Mouse (Mus musculus) left cerebral cortex, adult 11 months (tissue): ENCODE results near the gene Astn1.

Experiments used
- DNase-seq: peaks from one replicate; pipeline ENCODE4 v3.0.0; 2022; ENCODE audit warnings: low spot score

The Astn1 gene

DNA sequence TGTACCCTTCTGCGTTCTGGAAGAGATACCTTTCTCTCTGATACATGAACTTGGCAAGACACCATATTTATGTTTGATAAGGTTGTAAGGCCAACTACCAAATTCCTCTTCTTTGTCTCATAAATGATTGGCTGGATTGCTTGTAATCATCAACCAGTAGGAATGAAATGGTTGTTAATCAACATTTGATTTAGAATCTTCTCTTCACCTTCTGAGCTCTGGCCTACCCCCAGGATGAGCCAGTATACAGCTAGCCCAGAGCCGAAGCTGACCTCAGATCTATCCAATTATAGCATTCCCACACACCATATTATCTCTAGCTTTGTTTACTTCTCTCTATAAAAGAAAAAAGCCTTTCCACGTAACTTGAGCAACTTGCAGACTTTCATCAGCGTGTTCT lies 270.9 kb downstream of the Astn1 start:
- DNase-seq = no peak

DNA sequence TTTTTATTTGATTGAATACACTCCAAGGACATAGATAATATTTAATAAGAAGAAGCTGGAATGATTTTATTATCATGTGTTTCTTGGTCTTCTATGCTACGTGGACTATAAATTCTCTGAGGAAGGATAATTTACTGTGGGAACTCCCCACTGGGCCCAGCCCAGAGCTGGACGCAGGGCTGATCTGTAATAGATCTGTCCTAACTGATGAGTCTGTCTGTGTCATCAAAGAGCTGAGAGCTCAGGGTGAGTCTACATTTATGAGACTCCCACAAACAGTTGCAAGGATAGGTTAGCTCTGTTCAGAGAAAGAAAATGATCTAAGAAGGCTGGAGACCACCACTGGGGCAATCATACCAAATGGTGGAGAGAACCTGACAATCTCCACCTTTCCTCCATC lies 271.4 kb downstream of the Astn1 start:
- DNase-seq = no peak

DNA sequence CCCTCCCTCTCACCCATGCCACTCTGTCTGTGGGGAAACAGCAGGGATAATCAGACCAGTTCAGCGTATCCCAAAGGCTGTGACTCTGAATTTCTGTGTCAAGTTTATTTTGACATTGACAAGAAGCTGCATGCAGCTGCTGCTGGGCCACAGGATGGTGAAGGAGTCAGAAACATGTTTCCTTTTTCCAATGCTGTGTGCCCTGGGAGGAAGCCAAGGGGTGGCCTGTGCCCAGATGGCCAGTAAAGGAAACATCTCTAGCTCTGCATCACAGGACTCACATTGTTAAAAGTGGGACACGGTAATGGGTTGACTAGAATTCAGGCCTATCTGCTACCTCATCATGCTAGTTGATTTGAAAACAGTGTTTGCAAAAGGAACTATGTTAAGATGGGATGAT lies 279.2 kb downstream of the Astn1 start:
- no peak for DNase-seq

DNA sequence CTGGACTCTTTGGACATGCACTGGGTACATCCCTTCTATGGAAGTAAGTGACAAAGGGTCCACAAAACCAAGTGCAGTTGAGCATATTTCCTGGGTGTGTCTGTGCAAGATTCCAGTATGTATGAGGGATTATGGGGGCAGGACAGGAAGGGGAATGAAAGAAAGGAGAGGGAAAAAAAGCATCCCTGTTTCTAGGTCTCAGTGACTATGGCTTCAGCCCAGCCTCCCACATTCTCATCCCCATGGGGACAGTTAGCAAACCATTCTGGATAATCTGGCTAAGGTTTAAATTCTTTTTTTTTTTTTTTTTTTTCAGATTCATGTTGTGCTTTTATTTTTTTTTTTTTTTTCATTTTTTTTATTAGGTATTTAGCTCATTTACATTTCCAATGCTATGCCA lies 280.2 kb downstream of the Astn1 start:
- DNase-seq = no peak

DNA sequence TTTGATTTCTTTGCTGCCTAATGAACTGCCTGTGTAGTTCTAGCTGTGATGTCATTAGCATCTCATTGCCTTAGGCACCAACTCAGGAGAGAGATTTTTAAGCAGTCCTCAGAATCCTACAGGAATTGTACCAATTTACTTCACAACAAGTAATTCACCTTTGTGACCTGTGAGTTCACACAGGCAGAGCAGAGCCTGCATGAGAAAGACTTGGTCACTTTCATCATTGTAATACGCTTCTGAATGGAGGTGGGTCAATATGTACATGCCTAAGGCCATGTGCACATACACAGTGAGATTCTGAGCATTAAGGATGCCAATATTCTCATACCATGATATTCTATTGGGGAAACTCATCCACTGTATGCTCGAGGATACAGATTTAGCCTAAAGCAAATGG lies 290.7 kb downstream of the Astn1 start:
- no peak for DNase-seq

DNA sequence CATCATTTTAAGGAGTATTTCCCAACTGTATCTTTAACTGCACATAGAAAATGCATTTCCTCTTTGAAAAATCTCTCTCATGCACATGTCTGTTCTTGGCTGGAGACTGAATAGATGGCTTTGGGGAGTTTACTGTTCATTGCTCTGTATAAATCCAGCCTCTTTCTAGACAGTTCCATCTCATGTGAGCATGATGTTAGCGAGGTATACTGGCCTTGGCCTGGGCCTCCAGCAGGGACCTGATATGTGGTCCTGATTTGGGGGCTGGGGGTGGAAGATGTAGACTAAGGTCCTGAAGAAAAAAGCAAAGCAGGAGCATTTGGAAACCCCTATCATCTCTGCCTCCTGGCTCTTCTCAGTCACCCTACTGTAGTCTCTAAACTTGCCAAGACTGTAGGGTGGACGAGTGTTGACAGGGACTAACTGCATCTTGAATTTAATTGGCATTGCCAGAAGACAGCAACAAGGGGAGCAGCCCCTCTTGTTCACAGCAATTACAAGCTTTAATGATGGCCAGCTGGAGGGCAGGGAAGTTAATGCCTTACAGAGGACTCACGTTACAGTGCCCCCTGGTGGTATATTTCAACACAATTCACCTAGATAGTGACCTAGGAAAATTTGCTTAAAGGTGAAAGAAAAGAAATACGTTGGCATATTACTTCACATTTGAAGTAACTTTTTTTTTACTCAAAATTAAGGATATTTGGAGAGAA lies 291.9 kb downstream of the Astn1 start:
- peak; percentile 19 for DNase-seq

DNA sequence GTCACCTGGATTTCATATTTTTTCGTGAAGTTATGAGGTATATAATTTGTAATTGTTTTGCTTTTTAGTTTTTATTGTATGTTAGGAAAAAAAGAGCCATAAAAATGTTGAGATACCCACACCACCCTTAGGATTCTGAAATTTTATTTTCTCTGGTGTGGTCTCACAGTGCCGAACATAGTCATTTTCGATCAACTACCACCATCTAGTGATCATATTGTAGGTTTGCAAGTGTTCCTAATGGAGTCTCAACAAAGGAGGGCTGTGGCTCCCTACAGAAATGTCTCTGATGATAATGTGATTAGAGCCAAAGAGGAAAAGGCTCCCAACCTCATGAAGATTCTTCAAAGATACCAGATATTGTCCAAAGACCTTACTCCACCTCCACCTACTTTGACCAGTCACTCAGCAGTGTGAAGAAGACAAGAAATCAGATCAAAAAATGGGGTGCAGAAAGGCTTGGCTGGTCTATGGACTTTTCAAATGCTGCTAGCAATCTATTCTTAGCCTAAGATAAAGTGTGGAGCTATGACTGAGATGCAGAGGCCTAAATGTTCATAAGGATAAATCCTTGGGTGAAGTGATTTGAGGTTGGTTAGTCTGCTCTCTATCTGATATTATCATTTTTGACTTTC lies 292.6 kb downstream of the Astn1 start:
- DNase-seq = no peak

DNA sequence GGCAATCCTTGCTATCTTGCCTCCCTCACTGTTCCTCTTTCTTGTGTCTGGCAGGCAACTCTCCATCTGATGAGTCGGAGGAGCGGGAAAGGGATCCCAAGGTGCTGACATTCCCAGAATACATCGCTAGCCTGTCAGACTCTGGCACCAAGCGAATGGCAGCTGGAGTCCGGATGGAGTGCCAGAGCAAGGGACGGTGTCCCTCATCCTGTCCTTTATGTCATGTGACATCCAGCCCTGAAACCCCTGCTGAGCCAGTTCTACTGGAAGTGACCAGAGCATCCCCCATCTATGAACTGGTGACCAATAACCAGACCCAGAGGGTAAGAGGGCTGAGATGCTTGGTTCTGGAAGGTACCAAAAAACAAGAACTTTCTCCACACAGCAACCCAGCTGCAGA lies 294.9 kb downstream of the Astn1 start:
- DNase-seq = no peak

DNA sequence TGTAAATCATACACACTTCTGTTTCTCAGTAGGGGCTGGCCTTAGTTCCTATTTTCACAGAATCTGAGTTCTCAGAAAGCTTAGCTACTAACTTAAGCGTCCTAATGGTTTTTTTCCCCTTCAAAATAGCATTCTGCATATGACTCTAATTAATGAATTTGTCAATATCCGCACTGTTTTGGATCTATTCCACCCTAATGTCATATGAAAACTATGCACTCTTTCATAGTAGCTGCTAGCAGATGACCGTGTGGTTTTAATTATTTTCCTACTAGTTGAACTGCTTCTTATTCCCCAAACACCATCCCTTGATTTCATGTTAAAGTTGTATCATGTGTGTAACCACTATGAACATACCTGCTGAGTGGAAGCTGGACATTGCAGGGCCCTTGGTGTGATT lies 303.9 kb downstream of the Astn1 start:
- no peak for DNase-seq

DNA sequence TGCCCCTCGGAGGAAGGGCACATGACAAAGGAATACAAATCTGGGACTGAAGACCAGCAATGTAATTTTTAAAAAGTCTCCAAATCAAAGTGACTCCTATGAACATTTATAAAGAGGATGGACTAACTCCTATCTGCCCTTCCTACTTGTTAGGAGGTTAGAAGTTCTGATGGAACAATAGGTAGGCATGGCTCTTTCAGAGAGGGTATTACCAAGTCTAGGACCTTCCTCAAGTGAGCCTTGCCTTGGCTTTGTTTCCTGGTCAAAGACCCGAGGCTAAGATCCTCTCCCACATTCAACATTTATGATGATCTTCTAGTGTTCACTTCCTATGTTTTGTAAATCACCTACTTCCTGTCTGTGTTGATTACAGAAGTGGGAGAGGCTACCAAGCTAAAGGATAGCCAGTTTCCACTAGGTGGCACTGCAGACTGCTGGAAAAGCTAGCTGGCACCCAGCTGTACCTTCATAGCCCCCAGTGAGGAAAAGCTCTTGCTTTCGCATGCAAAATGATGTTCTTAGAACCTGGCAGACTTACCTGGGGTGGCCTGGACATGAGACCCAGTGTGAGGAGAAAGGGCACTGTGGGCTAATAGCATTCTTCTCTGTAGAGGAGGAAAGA lies 308.0 kb downstream of the Astn1 start:
- DNase-seq = peak; percentile 22

DNA sequence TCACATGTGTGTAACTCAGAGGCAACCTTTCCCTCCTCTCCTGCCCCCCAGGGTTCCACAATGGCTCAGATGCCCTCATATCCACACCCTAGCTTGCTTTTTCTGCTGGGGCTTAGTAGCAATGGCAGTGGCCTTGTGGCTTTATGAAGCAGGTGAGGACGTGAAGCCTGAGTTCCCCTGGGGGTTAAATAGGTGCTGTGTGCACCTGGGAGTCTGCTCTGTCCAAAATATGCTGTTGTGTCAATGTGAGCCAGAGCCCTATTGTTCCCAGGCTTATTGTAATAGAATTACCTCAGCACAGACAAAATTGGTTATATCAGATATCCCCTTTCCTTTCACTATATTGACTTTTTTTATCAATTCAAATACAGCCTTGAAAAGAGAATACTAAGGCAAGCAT lies 325.7 kb downstream of the Astn1 start:
- DNase-seq = no peak

DNA sequence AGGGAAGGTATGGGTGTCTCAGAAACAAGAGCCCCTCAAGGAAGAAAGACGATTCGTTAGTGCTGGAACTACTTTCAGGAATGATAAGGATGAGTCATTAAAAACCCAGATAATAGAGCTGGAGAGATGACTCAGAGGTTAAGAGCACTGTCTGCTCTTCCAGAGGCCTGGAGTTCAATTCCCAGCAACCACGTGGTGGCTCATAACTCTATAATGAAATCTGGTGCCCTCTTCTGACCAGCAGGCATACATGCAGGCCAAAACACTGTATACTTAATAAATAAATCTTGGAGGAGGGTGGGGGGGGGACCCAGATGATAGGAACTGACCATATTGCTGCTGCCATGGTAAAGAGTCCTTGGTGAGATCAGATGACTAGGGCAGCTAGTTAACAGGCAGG lies 335.4 kb downstream of the Astn1 start:
- DNase-seq = no peak

DNA sequence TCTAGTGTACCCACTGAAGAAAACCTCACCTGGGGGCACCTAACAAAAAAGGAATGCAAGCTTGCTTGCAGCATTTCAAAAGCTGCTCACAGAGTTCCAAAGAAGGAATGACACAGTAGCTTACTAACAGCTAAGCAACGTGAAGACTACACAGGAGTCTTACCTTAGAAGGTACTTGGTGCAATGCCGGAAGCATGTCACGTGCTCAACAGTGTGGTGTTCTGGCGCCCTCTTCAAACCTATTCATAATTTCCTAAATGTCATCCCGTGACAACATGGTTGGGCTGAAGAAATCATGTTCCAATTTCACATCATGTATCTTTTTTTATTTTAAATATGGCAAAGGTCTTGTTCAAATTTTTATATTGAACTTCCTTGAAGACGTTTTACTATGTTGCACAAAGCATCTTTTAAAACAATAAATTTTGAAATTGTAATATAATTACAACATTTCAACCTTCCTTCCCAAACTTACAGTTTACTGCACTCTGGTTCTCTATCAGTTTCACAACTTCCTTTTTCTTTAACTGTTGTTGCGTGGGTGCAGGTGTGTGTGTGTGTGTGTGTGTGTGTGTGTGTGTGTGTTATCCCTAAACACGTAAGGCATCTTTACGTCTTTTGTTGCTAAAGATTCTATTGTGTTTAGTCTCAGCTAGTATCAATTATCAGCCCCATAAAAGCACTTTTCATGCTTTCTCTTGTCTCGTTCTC lies 335.9 kb downstream of the Astn1 start:
- DNase-seq = no peak

DNA sequence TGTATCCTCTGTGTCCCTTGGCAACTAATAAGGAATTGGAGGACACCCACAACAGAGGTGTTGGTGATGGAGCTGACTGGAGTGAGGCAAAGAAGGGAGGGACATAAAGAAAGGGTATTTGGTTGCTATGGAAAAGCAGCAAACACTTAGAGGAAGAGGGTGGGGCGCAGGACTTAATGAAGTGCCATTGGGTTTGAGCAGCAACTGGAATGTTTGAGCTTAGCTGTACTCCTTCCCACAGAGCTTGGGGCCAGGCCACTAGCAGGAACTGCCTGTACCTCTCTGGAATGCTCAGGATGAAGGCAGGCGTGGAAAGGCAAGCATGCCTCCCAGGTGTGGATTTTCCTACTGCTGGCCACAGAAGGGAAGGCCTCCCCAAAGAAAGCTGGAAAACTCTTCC lies 337.2 kb downstream of the Astn1 start:
- no peak for DNase-seq

DNA sequence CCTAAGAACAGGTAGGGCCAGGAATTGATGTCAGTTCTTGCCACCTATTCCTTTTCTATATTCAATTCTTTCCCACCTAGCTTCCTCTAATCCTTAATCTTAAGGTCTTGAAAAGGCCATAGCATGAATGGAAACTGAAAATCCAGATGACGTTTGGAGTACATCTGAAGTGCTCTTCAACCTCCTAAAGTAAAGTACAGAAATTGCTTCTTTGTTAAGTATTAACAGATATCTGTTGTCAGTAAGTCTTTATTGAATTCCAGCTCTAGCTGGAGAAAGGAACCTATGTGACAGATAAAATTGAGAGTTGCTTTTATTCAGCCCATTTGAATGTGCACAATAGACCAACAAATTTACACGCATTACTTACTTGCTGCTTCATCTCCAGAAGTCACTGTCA lies 338.1 kb downstream of the Astn1 start:
- no peak for DNase-seq

DNA sequence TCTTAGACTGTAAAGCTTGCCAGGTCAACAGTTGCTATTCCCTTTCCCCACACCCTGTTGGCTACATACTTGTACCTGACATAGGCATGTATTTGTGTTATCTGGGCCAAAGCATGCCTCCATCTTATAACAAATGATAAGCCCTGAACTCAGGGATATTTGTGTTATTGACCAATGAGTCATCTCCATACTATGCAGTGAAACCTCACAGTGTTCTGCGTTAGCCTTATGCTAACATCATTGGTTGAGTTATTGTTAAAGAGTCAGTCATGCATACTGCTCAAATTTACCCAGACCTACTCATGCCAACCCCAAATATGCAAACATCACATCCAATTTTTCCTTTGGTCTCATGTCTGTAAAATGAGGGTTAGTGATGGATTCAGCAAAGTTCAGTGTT lies 339.3 kb downstream of the Astn1 start:
- no peak for DNase-seq

DNA sequence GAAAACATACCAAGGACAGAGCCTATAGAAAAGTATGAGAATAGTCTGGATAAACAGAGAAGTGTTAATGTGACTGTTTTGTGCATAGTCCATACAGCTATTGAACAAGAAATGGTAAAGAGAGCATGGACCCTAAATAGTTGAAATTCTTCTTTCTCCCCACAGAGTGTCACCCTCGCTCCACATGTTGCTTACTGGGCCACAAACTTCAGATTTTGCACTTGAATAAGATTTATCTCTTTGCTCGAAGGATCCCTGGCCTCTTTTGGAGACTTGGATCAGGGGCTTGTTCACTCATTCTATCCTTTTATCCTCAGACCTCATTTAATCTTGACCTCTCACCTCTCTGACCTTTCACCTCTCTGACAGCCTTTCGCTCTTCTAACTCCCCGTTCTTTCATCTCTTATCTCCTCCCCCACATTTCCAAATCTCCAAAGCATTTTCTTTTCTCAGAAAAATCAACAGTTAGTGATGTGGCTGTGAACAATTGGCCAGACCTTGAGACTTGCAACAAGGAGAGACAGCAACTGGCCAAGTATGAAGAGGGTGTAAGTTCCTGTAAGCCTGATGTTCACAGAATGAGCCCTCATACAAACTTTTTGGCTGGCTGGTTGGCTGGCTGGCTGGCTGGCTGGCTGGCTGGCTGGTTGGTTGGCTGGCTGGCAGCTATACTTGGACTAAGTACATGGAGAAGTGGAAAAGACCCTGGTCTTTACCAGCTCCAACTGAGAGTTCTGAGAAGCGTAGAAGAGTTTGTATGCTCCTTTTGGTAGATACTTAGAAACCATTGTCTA lies 351.4 kb downstream of the Astn1 start:
- DNase-seq = no peak

DNA sequence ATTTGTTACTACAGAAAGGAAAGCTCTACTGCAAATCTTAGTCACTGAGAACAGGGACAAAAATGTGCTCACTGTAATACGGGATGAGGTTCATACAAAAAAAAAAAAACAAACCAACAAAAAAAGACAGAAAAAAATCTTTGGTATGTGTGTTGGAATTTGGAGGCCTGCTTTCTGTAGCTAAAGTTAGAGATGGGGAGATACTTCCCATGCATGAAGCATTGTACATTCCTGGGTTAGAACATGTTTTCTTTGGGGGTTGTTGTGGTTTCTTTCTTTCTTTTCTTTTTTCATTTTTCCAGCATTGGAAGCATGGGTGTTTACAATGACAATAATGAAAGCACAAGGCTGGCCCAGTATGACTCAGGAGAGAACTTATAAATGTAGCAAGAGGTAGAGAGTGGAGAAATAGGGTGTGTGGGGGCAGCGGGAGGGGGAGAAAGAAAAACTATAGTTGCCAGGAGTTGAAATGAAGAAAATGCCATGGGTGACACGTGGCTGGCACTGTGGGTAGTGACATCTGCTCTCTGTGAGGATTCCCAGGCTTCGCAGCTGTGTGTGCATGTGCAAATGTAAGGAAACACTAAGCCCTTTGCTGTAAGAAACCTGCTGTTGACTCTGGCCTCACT lies 370.9 kb downstream of the Astn1 start:
- peak; percentile 40 for DNase-seq

DNA sequence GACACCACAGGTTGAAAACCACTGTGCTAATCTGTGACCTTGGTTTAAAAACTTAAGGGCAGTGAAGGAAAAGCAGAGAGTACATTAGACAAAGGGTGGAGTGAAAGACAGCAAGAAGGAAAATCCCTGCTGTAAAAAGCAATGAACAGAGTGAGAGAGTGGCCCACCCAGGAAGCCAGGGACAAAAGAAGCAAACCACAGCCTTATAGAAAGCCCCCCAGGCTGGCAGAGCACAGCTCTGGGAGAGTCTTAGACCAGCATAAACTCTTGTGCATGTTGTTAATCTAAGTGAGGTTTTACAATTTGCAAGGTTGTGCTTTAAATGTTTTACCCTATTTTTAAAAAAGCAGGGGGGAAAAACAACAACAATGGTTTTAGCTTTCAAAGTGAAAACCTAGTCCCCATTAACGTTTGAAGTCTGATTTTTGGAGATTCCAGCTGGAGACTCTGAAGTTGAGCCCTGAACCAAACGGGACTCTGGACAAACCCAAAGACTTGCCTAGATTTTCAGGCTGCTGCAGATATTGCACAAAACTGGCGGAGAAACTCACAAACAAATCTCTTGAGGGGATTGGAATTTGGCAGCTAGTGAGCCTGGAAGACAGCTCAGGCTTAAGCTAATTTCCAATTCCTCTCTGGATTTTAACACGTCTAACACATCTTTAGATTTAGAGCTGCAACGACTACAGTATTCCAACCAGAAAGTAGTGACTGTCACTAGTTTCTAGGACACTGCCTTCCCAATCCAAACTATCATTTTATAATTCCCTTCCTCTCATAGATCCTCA lies 377.3 kb downstream of the Astn1 start:
- DNase-seq = no peak

DNA sequence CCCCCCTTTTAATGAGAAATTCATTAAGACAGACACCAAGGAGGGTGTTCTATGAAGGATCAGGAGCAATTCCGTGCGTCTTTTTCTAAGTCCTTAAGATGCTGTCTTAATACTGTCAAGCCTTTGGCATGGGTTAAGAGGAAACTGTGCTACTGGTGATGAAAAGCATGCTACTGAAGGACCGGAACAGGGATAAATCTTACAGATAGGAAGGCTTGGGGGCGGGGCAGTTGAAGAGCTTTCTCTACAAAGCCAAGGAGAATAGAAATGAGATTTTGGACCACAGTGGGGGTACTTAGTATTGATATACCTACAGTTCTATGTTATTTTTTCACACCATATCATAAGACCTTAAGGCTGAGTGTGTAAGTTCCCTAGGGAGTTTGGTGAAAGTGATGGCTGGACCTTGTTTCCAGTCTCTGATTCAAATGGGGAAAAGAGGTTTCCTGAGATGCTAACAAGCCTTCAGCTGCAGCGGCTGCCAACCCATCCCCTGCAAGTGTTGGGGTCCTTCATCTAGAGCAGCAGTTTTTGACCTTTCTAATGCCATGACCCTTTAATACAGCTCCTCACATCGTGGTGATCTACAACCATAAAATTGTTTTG lies 378.2 kb downstream of the Astn1 start:
- DNase-seq = no peak

DNA sequence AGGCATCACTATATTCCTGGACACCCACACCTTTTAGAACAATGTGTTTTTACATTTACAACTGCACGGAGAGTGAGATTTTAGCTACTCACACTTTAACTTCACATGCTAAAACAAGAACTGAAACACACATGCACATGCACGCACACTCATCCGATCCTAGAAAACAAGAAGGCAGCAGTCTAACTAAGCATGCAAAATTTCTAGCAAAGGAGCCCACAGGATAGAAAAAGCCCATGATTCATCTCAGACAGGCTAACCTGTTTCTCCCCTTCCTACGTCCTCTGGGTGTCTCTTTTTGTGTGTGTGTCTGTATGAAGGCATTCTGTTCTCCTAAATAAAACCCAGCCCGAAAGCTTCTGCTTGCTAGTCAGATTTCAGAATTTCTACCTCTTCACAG lies 378.9 kb downstream of the Astn1 start:
- peak; percentile 4 for DNase-seq
